Mouse (Mus musculus): Measurements from ENCODE around the gene Sdhd. TPM values are rescaled to one million over a fixed set of nuclear protein-coding genes. Genes with fewer than 3 reads are reported as not detected.

Sdhd gene
- total RNA-seq, 2 experiments from 2014 or later, result 109 to 112 TPM

GRCm38 (mm10) chr9:50569599-50570525, 33.8 kb downstream of the Sdhd start:
- no peak overlapping the region for H3K27ac ChIP-seq
- DNase-seq (ENCODE audit: low spot score in 2 of 2), result no peak
- H3K4me3 ChIP-seq, result no peak overlapping the region
- no peak for TF ChIP-seq CTCF (conservative IDR thresholded peaks at IDR 0.05)

GRCm38 (mm10) chr9:50567881-50568280, 35.7 kb downstream of the Sdhd start:
- no peak overlapping the region for H3K27ac ChIP-seq
- DNase-seq (ENCODE audit: low spot score in 2 of 2), result no peak
- TF ChIP-seq CTCF (conservative IDR thresholded peaks at IDR 0.05), result no peak
- no peak overlapping the region for H3K4me3 ChIP-seq

- Histone ChIP-seq H3K4me3 (no peak overlapping the region), H3K27ac (no peak overlapping the region)
- TF ChIP-seq CTCF (conservative IDR thresholded peaks at IDR 0.05), result no peak
- DNase-seq (ENCODE audit: low spot score in 2 of 2), result no peak
Measured at GRCm38 (mm10) chr9:50567372-50567771, 36.2 kb downstream of the Sdhd start.

- no peak for TF ChIP-seq CTCF (conservative IDR thresholded peaks at IDR 0.05)
- Histone ChIP-seq H3K4me3 (no peak overlapping the region), H3K27ac (0 out of 2 replicates have a peak overlapping the region, but pooled peaks have one; percentile 4)
- DNase-seq (ENCODE audit: low spot score in 2 of 2), result no peak
Measured at GRCm38 (mm10) chr9:50565940-50566339, 37.7 kb downstream of the Sdhd start.

GRCm38 (mm10) chr9:50565173-50565572, 38.4 kb downstream of the Sdhd start:
- DNase-seq (ENCODE audit: low spot score in 2 of 2), result no peak
- H3K27ac ChIP-seq, result no peak overlapping the region
- no peak overlapping the region for H3K4me3 ChIP-seq
- no peak for TF ChIP-seq CTCF (conservative IDR thresholded peaks at IDR 0.05)

GRCm38 (mm10) chr9:50561918-50562360, 41.7 kb downstream of the Sdhd start:
- DNase-seq (ENCODE audit: low spot score in 2 of 2), result no peak
- TF ChIP-seq CTCF (conservative IDR thresholded peaks at IDR 0.05), result no peak
- H3K27ac ChIP-seq, result no peak overlapping the region
- no peak overlapping the region for H3K4me3 ChIP-seq

GRCm38 (mm10) chr9:50561145-50561917, 42.3 kb downstream of the Sdhd start, which contains the start of gene Tex12:
Gene Tex12 (minus strand): TSS chr9:50561325.
- Histone ChIP-seq H3K4me3 (no peak within 1 kb of the TSS), H3K27ac (no peak within 1 kb of the TSS)
- DNase-seq (ENCODE audit: low spot score in 2 of 2), result no peak
- no peak for TF ChIP-seq CTCF (conservative IDR thresholded peaks at IDR 0.05)

GRCm38 (mm10) chr9:50555094-50555446, 48.5 kb downstream of the Sdhd start, which contains the start of gene Bco2:
Gene Bco2 (minus strand): TSS chr9:50555181.
- Histone ChIP-seq H3K4me3 (peak within 1 kb of the TSS; percentile 62), H3K27ac (peak within 1 kb of the TSS; percentile 95)
- TF ChIP-seq CTCF (conservative IDR thresholded peaks at IDR 0.05), result no peak
- DNase-seq (ENCODE audit: low spot score in 2 of 2), result no peak

GRCm38 (mm10) chr9:50554241-50555093, 49.1 kb downstream of the Sdhd start, which contains the start of gene Il18:
Gene Il18 (plus strand): TSS chr9:50554827.
- Histone ChIP-seq H3K4me3 (peak within 1 kb of the TSS; percentile 62), H3K27ac (peak within 1 kb of the TSS; percentile 95)
- peak; percentile 62 to 83 for DNase-seq (ENCODE audit: low spot score in 2 of 2)
- TF ChIP-seq CTCF (conservative IDR thresholded peaks at IDR 0.05), result peak; percentile 41

- no peak overlapping the region for H3K4me3 ChIP-seq
- no peak for TF ChIP-seq CTCF (conservative IDR thresholded peaks at IDR 0.05)
Measured at GRCm38 (mm10) chr9:50553547-50553946, 50.1 kb downstream of the Sdhd start.

GRCm38 (mm10) chr9:50552206-50552605, 51.4 kb downstream of the Sdhd start:
- Histone ChIP-seq H3K4me3 (no peak overlapping the region), H3K27ac (no peak overlapping the region)
- no peak for TF ChIP-seq CTCF (conservative IDR thresholded peaks at IDR 0.05)
- no peak for DNase-seq (ENCODE audit: low spot score in 2 of 2)

More at GRCm38 (mm10) chr9:50553547-50553946, 50.1 kb downstream of the Sdhd start:
- H3K27ac ChIP-seq, result peak overlapping the region; percentile 95
- no peak for DNase-seq (ENCODE audit: low spot score in 2 of 2)

- Histone ChIP-seq H3K4me3 (no peak overlapping the region), H3K27ac (no peak overlapping the region)
- no peak for TF ChIP-seq CTCF (conservative IDR thresholded peaks at IDR 0.05)
- no peak for DNase-seq (ENCODE audit: low spot score in 2 of 2)
Measured at GRCm38 (mm10) chr9:50548936-50549335, 54.7 kb downstream of the Sdhd start.
